Mouse (Mus musculus) liver, embryonic 11.5 days (tissue): ENCODE data around the gene Il9r. TPM values are rescaled to one million over a fixed set of nuclear protein-coding genes. Genes with fewer than 3 reads are reported as not detected.

Experiments used
- ATAC-seq: fragments of 200-750 bp; cut with Nextera tagmentation; replicated peaks from 2 replicates; pipeline ENCODE4 v1.8.0; 2017; ENCODE audit warnings: moderate number of reproducible peaks, mild to moderate bottlenecking, moderate TSS enrichment, moderate library complexity; ENCODE audit not compliant: low FRiP score
- DNase-seq: peaks from one replicate; pipeline ENCODE4 v3.0.0-alpha.2; 2017; ENCODE audit warnings: low spot score
- H3K27ac ChIP-seq: fragments of 300-500 bp; sonication (generic); 2 replicates; pipeline ENCODE4 v1.5.1; 2014; ENCODE audit warnings: mild to moderate bottlenecking, low read depth, low read length, control low read depth
- H3K27me3 ChIP-seq: fragments of 300-500 bp; sonication (generic); replicated peaks from 2 replicates; pipeline ENCODE4 v1.6.1; 2014; ENCODE audit warnings: low read length, mixed read lengths; ENCODE audit not compliant: control insufficient read depth, insufficient read depth
- H3K36me3 ChIP-seq: fragments of 300-500 bp; sonication (generic); 2 replicates; pipeline ENCODE4 v1.6.1; 2014; ENCODE audit warnings: mild to moderate bottlenecking, low read length, moderate library complexity, mixed read lengths; ENCODE audit not compliant: control insufficient read depth, insufficient read depth
- H3K4me1 ChIP-seq: fragments of 300-500 bp; sonication (generic); replicated peaks from 2 replicates; pipeline ENCODE4 v1.6.1; 2014; ENCODE audit warnings: low read length, mixed read lengths; ENCODE audit not compliant: control insufficient read depth, insufficient read depth
- H3K4me2 ChIP-seq: fragments of 300-500 bp; sonication (generic); 2 replicates; pipeline ENCODE4 v1.6.1; 2014; ENCODE audit warnings: mild to moderate bottlenecking, control low read depth, moderate library complexity
- H3K4me3 ChIP-seq: fragments of 300-500 bp; sonication (generic); 2 replicates; pipeline ENCODE4 v1.5.1; 2014; ENCODE audit warnings: low read depth, low read length, control low read depth
- H3K9ac ChIP-seq: fragments of 300-500 bp; sonication (generic); 2 replicates; pipeline ENCODE4 v1.6.1; 2014; ENCODE audit warnings: low read depth, low read length, control low read depth
- H3K9me3 ChIP-seq: fragments of 300-500 bp; sonication (generic); 2 replicates; pipeline ENCODE4 v1.6.1; 2016; ENCODE audit warnings: low read length, inconsistent platforms, mixed read lengths; ENCODE audit not compliant: control insufficient read depth
- WGBS: fragments of 180-500 bp; shearing (Covaris S2); extraction: QIAGEN DNeasy Blood & Tissue Kit; methylation state at CpG from one replicate; pipeline ENCODE4 v1.1.7; 2014; 5-methylcytosine and 5-hydroxymethylcytosine counted together
- polyA plus RNA-seq: library from polyadenylated mRNA; unstranded; fragments of >200 nt; fragmentation: Nextera tagmentation; extraction: Ambion mirVana; gene quantifications from 2 replicates; pipeline ENCODE4 v1.2.1, GENCODE M21; 2014

Gene Il9r
- polyA plus RNA-seq, 1 experiment from 2014 or later = 0.53 TPM

GRCm38 (mm10) chr11:32161922-32162804 is 37.9 kb downstream of the Il9r start:
- Histone ChIP-seq H3K27me3 (peaks cover 12% of the 10 kb centered on the region), H3K4me3 (peak overlapping the region; percentile 9; the same call in 1 of the 2 replicates), H3K9ac (no peak overlapping the region), H3K4me2 (peak overlapping the region; percentile 50), H3K27ac (no peak overlapping the region), H3K4me1 (no peaks in the 10 kb centered on the region), H3K36me3 (no peaks in the 10 kb centered on the region), H3K9me3 (no peaks in the 10 kb centered on the region)
- WGBS = 14% methylated on average over 28 of the region's 28 CpGs
- DNase-seq = peak; percentile 82
- ATAC-seq = peak; percentile 71

DNA sequence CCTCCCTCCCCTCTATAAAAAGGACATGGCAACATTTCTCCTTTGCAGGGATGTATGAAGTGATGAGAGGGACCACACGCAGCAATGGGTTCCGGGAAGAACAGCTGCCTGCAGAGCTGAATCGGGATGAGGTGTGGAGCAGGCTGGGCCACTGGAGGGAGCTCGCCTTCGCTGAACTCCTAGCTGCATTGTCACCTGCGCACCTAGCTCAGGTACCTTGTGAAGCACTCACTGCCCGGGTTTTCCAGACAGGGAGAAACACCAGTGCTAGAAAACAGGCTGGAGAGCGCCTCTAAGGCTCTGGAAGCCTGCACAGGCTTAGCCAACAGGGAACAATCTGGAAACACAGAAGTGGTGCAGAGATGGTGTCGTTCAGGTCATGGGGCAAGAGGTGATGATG is 38.6 kb downstream of the Il9r start:
- Histone ChIP-seq H3K27me3 (peaks cover 12% of the 10 kb centered on the region), H3K36me3 (no peaks in the 10 kb centered on the region), H3K4me1 (no peaks in the 10 kb centered on the region), H3K4me2 (peak overlapping the region; percentile 50; the same call in 1 of the 2 replicates), H3K27ac (no peak overlapping the region), H3K9ac (no peak overlapping the region), H3K4me3 (no peak overlapping the region), H3K9me3 (no peaks in the 10 kb centered on the region)
- DNase-seq (no peak), ATAC-seq (no peak)
- 13% methylated on average over 9 of the region's 9 CpGs for WGBS

- no peak overlapping the region for H3K4me3 ChIP-seq
- no peaks in the 10 kb centered on the region for H3K36me3 ChIP-seq
- 70% methylated on average over 7 of the region's 7 CpGs for WGBS
- H3K4me1 ChIP-seq = no peaks in the 10 kb centered on the region
- no peak overlapping the region for H3K9ac ChIP-seq
- no peak overlapping the region for H3K4me2 ChIP-seq
- H3K27me3 ChIP-seq = peaks cover 12% of the 10 kb centered on the region
- DNase-seq (no peak), ATAC-seq (no peak)
- H3K27ac ChIP-seq = no peak overlapping the region
- no peaks in the 10 kb centered on the region for H3K9me3 ChIP-seq
Measured at GRCm38 (mm10) chr11:32160341-32160740, 39.7 kb downstream of the Il9r start.

DNA sequence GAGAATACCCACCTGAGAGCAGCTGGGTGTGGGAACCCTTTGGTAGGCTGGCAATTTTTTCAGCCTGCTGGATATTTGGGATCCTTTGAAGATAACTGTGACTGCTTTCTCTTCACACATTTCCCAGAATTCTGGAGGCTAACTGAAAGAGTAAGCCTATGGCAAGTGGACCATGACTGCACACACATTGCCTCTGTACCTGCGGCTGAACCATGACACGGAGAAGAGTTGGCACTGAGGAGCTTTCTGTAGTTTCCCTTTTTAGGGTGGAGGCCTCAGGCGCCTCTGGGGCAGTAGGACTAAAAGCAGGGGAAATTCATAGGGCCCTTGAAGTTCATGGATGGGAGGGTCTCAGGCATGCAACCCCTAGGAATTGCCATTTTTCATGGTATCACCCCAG is 40.9 kb downstream of the Il9r start:
- peaks cover 12% of the 10 kb centered on the region for H3K27me3 ChIP-seq
- DNase-seq (no peak), ATAC-seq (no peak)
- WGBS = 86% methylated on average over 3 of the region's 3 CpGs
- H3K4me1 ChIP-seq = no peaks in the 10 kb centered on the region
- H3K4me3 ChIP-seq = no peak overlapping the region
- H3K36me3 ChIP-seq = no peaks in the 10 kb centered on the region
- no peak overlapping the region for H3K9ac ChIP-seq
- no peak overlapping the region for H3K4me2 ChIP-seq
- H3K27ac ChIP-seq = no peak overlapping the region
- no peaks in the 10 kb centered on the region for H3K9me3 ChIP-seq

GRCm38 (mm10) chr11:32157791-32158594 is 42.1 kb downstream of the Il9r start:
- H3K4me2 ChIP-seq = no peak overlapping the region
- DNase-seq (no peak), ATAC-seq (no peak)
- H3K36me3 ChIP-seq = no peaks in the 10 kb centered on the region
- WGBS = 68% methylated on average over 18 of the region's 18 CpGs
- H3K9ac ChIP-seq = no peak overlapping the region
- no peaks in the 10 kb centered on the region for H3K4me1 ChIP-seq
- H3K9me3 ChIP-seq = no peaks in the 10 kb centered on the region
- peaks cover 12% of the 10 kb centered on the region for H3K27me3 ChIP-seq
- no peak overlapping the region for H3K27ac ChIP-seq
- no peak overlapping the region for H3K4me3 ChIP-seq

- Histone ChIP-seq H3K4me2 (no peak overlapping the region), H3K4me3 (no peak overlapping the region), H3K9me3 (no peaks in the 10 kb centered on the region), H3K36me3 (no peaks in the 10 kb centered on the region), H3K27ac (no peak overlapping the region), H3K4me1 (no peaks in the 10 kb centered on the region), H3K9ac (no peak overlapping the region), H3K27me3 (peaks cover 12% of the 10 kb centered on the region)
- no peak for ATAC-seq
- WGBS = 49% methylated on average over 7 of the region's 7 CpGs
- no peak for DNase-seq
Measured at GRCm38 (mm10) chr11:32156854-32157630, 43.0 kb downstream of the Il9r start.

DNA sequence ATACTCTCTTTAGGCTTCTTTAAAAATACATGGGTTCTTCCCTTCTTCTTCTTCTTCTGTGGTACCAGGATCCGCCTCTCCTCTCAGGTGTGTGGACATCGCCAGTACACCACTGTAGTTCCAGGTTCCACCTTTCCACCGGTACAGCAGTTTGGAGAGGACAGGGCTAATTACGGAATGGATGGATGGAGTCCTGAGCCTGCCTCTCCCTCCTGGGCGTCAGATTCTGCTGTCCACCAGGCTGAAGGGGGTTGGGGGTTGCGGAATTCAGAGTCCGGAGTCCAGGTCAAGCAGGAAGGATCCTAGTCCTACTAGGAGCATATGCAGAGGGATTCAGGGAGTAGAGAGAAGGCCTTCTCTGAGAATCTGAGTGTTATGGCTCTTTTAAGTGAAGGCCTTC is 46.9 kb downstream of the Il9r start:
- peaks cover 3% of the 10 kb centered on the region; the same call in 1 of the 2 replicates for H3K27me3 ChIP-seq
- no peak overlapping the region for H3K9ac ChIP-seq
- 83% methylated on average over 7 of the region's 7 CpGs for WGBS
- H3K4me3 ChIP-seq = no peak overlapping the region
- H3K9me3 ChIP-seq = no peaks in the 10 kb centered on the region
- no peak overlapping the region for H3K27ac ChIP-seq
- no peaks in the 10 kb centered on the region for H3K4me1 ChIP-seq
- DNase-seq (no peak), ATAC-seq (no peak)
- no peak overlapping the region for H3K4me2 ChIP-seq
- no peaks in the 10 kb centered on the region for H3K36me3 ChIP-seq

DNA sequence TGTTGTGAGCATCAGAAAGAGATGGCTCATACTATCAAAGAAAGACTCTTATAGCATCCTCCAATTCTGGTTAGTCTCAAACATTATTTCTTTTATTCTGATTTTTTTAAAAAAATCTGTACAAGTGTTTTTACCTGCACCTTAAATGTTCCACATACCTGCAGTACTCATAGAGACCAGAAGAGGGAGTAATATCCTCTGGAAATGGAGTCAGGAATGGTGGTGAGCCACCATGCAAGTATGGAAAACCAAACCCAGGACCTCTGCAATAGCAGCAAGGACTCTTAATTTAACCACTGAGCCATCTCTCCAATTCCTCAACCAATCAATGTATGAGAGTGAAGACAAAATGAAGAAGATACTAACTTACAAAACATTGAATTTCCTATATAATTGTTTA is 47.3 kb downstream of the Il9r start:
- no peak overlapping the region for H3K27ac ChIP-seq
- ATAC-seq (no peak), DNase-seq (no peak)
- H3K4me3 ChIP-seq = no peak overlapping the region
- H3K36me3 ChIP-seq = no peaks in the 10 kb centered on the region
- H3K4me2 ChIP-seq = no peak overlapping the region
- no peaks in the 10 kb centered on the region for H3K4me1 ChIP-seq
- peaks cover 3% of the 10 kb centered on the region; the same call in 1 of the 2 replicates for H3K27me3 ChIP-seq
- H3K9me3 ChIP-seq = no peaks in the 10 kb centered on the region
- no peak overlapping the region for H3K9ac ChIP-seq
